Mouse (Mus musculus) hindlimb bud, embryonic 11.5 days (tissue): ENCODE measurements around the gene Spns3.

Experiments
- DNase-seq: peaks from one replicate; pipeline ENCODE4 v3.0.0-alpha.2; 2012; ENCODE audit warnings: low read depth, low spot score; ENCODE audit errors: extremely low spot score

Spns3 gene

DNA sequence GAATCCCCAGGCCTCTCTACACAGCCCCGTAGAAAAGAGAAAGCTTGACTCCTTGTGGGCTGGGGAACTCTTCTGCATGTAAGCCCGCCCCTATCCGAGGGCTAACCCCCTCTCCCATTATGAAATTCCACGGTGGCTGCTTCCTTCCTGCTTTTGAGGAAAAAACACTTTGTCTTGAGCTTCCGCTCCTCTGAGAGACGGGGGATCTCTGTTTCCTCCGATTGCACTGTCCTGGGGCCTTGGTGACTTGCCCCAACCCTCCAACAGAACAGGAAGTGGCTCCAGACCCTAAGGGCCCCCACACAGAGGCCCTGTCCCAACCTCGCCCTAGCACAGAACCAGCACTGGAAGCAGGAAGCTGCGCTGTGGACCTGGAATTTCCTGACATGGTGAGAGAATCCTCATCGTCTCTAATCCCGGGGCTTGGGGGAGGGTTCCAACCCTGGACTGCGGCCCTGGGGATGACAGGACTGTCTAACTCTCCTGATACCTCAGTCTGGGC, 92.3 kb downstream of the Spns3 start:
- no peak for DNase-seq

DNA sequence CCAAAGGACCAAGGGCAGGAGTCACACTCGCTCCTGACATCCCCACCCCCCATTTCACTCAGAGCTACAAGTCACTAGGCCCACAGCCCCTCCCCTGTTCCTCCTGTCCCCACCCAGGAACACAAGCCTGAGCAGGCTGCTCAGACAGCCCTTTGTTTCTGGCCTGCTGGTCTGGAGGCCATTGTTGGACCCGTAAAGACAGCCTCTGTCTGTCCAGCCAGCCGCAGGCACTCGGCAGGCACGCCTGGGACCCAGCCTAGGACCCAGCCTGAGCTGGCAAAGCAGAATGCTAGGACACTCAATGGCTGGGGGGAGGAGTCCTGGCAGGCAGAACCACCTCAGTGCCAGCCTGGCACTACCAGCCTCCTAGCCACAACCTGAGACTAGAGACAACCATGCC, 94.6 kb downstream of the Spns3 start:
- DNase-seq, result no peak

DNA sequence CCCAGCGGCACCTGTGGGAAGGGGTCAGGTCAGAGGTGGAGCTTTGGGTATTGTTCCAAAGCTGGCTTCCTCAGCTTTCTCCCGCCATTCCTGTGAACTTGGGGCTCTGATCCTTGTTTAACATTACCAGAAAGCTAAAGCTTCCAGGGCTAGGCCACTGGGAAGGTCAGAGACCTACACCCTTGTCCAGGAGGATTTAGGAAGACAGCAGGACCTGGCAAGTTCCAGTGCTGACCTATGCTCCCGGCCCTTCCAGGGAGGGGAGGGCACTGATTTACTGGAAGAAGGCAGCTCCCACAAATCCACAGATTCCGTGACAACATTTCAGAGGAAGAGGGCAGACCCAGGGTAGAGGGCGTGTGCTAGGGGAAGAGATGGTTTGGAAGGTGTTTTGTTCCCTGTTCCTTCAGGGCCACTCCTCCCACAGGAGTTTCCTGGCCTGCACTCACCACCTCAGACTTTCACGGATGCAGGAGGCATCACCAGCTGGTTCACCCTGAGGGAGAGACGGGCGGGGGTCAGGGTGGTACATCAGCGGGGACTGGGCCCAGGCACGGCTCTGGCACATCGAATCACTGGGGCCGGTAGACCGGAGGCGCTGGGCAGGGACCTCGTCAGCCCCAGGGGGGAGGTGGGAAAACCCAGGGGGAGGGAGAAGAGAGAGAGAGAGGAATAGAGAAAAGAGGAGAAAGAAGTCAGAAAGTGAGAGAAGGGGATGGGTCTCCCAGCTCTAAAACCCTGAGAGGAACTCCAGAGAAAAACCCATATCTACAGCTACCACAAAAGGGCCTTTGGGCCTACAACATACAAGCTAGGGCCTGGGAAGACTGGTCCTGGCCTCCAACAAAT, 97.0 kb downstream of the Spns3 start:
- no peak for DNase-seq

DNA sequence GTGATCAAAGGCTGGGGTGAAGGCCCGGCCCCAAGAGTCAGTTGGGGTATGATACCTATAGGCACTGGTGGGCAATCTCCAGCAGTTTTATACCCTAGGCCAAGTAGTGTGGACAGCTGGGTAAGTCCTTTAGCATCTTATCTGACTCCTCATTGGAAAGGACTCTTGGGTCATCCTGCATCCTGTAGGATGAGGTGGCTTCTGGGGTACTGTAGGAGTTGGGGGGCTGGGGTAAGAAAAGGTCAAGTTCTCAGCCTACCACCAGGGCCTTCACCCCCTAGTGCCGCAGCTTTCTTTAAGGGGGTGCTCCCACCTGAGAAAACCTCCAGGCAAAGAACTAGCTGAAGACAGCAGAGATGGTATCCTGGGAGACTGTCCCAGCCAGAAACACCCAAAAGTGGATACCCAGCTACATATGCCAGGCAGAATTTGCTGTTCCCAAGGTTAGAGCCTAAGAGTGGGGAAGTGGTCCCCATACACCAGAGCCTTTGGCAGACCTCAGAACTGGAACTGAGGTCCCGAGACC, 98.1 kb downstream of the Spns3 start:
- no peak for DNase-seq

DNA sequence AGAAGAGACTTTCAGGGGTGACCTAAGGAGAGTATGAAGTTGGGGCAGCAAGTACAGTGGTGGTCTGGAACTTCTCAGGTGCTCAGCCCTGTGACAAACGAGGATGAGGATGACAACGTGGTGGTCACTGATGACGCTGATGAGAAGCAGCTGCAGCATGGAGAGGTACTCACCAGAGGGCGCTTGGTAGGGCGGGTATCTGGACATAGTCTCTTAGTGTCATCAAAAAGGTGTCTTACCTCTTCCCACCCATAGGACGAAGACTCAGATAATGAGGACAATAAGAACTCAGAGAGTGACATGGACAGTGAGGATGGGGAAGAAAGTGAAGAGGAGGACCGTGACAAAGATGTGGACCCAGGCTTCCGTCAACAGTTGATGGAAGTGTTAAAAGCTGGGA, 102.8 kb downstream of the Spns3 start:
- DNase-seq, result no peak

DNA sequence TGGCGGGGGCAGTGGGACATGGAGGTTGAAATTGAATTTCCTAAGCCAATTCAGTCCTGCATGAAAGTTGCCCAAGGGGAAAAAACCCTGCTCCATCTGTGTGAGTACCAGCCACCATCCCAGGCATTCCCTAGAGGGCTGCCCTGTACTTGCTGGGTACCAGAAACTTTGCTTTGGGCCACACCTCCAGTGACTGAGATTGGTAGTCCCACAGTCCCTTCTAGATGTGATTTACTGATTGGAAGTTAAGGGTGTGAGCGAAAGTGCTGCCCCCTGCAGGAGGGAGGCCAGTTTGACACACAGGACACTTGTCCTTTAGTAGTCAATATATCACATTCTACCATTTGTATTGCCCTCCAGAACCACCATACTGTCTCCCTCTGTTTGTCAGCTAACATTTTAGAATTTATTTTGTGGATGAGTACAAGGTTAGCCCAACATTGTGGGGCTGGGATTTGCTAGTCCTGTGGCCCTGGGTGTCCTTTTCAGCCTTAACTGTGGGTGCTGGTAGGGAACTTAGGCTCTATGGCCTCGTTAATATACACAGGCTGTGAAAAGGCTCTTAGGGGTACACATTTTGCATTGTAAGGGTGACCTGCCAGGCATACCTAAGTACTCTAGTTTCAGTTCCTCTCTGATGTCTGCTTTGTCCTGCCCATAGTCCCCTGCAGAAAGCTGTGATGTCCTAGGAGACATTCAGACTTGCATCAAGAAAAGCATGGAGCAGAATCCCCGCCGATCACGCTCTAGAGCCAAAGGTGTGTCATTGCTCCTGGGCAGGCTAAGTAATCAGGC, 103.8 kb downstream of the Spns3 start:
- DNase-seq, result no peak
